Mouse (Mus musculus) adrenal gland, postnatal 14 days (tissue): ENCODE measurements around the gene Shf. TPM values are rescaled to one million over a fixed set of nuclear protein-coding genes. Genes with fewer than 3 reads are reported as not detected.
A peak's percentile ranks its signal among the peaks of the same experiment; 100 is the strongest.
"Not testable (repeated sequence)": the region's sequence is repeated elsewhere in the genome, so short reads cannot be mapped to it uniquely, and the experiment has no call there.

Source experiments
- DNase-seq: peaks from one replicate; pipeline ENCODE4 v3.0.0; 2021; ENCODE audit warnings: mixed read lengths
- total RNA-seq: library from RNA; stranded (reverse); gene quantifications from 2 replicates; pipeline ENCODE4 v1.2.3, GENCODE M21; 2021

Shf gene
- total RNA-seq, 1 experiment from 2014 or later: 11.7 TPM

GRCm38 (mm10) chr2:122348531-122349131, 20.3 kb downstream of the Shf start:
- peak; percentile 93 for DNase-seq

- no peak for DNase-seq
Observed at GRCm38 (mm10) chr2:122347257-122347656, 21.7 kb downstream of the Shf start.

- not testable (repeated sequence) for DNase-seq
Observed at GRCm38 (mm10) chr2:122346164-122346563, 22.8 kb downstream of the Shf start.

GRCm38 (mm10) chr2:122345106-122345893, 23.7 kb downstream of the Shf start:
- no peak for DNase-seq

- no peak for DNase-seq
Observed at GRCm38 (mm10) chr2:122337291-122337690, 31.7 kb downstream of the Shf start.

- no peak for DNase-seq
Observed at GRCm38 (mm10) chr2:122334170-122334569, 34.8 kb downstream of the Shf start.

GRCm38 (mm10) chr2:122332222-122332621, 36.7 kb downstream of the Shf start:
- DNase-seq: no peak

GRCm38 (mm10) chr2:122330317-122330716, 38.6 kb downstream of the Shf start:
- not testable (repeated sequence) for DNase-seq

- no peak for DNase-seq
Observed at GRCm38 (mm10) chr2:122327986-122328385, 41.0 kb downstream of the Shf start.

GRCm38 (mm10) chr2:122325361-122325760, 43.6 kb downstream of the Shf start:
- no peak for DNase-seq

GRCm38 (mm10) chr2:122324586-122324985, 44.4 kb downstream of the Shf start:
- DNase-seq: no peak

GRCm38 (mm10) chr2:122323960-122324359, 45.0 kb downstream of the Shf start:
- no peak for DNase-seq

GRCm38 (mm10) chr2:122317384-122317783, 51.6 kb downstream of the Shf start:
- no peak for DNase-seq

GRCm38 (mm10) chr2:122315372-122315771, 53.6 kb downstream of the Shf start, which contains the start of gene Duox1:
Duox1 (plus strand) TSS chr2:122315672.
- no peak for DNase-seq

- peak; percentile 24 for DNase-seq
Observed at GRCm38 (mm10) chr2:122313536-122313935, 55.4 kb downstream of the Shf start, which contains the start of gene Duoxa1. Duoxa1 (minus strand) TSS chr2:122313730.

- peak; percentile 67 for DNase-seq
Observed at GRCm38 (mm10) chr2:122312722-122313417, 56.1 kb downstream of the Shf start.

GRCm38 (mm10) chr2:122311561-122311960, 57.4 kb downstream of the Shf start:
- DNase-seq: no peak

GRCm38 (mm10) chr2:122309647-122310046, 59.3 kb downstream of the Shf start:
- DNase-seq: no peak

- DNase-seq: peak; percentile 69
Observed at GRCm38 (mm10) chr2:122306184-122306583, 62.8 kb downstream of the Shf start.

- DNase-seq: no peak
Observed at GRCm38 (mm10) chr2:122305097-122305892, 63.7 kb downstream of the Shf start.

- DNase-seq: no peak
Observed at GRCm38 (mm10) chr2:122304544-122304943, 64.4 kb downstream of the Shf start.
